Mouse (Mus musculus) intestine, embryonic 14.5 days (tissue): ENCODE measurements around the gene Alad. TPM values are rescaled to one million over a fixed set of nuclear protein-coding genes. Genes with fewer than 3 reads are reported as not detected.
A peak's percentile ranks its signal among the peaks of the same experiment; 100 is the strongest.

Source experiments
- ATAC-seq: fragments of 200-750 bp; cut with Nextera tagmentation; replicated peaks from 2 replicates; pipeline ENCODE4 v1.8.0; 2017; ENCODE audit warnings: low read depth, moderate number of reproducible peaks, moderate TSS enrichment, moderate library complexity; ENCODE audit not compliant: low FRiP score, low TSS enrichment
- DNase-seq: peaks from one replicate; pipeline ENCODE4 v3.0.0-alpha.2; 2018; ENCODE audit warnings: low spot score
- H3K27ac ChIP-seq: fragments of 300-500 bp; sonication (generic); 2 replicates; pipeline ENCODE4 v1.5.1; 2014; ENCODE audit warnings: low read depth, mild to moderate bottlenecking, control low read depth
- H3K27me3 ChIP-seq: fragments of 300-500 bp; sonication (generic); replicated peaks from 2 replicates; pipeline ENCODE4 v1.6.1; 2014; ENCODE audit warnings: low read length, control low read depth; ENCODE audit not compliant: control insufficient read depth, insufficient read depth
- H3K36me3 ChIP-seq: fragments of 300-500 bp; sonication (generic); 2 replicates; pipeline ENCODE4 v1.6.1; 2014; ENCODE audit warnings: low read length, control low read depth; ENCODE audit not compliant: control insufficient read depth, insufficient read depth
- H3K4me1 ChIP-seq: fragments of 300-500 bp; sonication (generic); replicated peaks from 2 replicates; pipeline ENCODE4 v1.6.1; 2014; ENCODE audit warnings: low read length, control low read depth, mixed read lengths; ENCODE audit not compliant: control insufficient read depth, insufficient read depth
- H3K4me2 ChIP-seq: fragments of 300-500 bp; sonication (generic); 2 replicates; pipeline ENCODE4 v1.6.1; 2014; ENCODE audit warnings: low read length
- H3K4me3 ChIP-seq: fragments of 300-500 bp; sonication (generic); 2 replicates; pipeline ENCODE4 v1.5.1; 2014; ENCODE audit warnings: low read depth, low read length, control low read depth, mixed read lengths
- H3K9ac ChIP-seq: fragments of 300-500 bp; sonication (generic); 2 replicates; pipeline ENCODE4 v1.6.1; 2014; ENCODE audit warnings: mild to moderate bottlenecking, low read length
- H3K9me3 ChIP-seq: fragments of 300-500 bp; sonication (generic); 2 replicates; pipeline ENCODE4 v1.6.1; 2016; ENCODE audit warnings: low read length, control low read depth; ENCODE audit not compliant: control insufficient read depth
- WGBS: fragments of 180-500 bp; shearing (Covaris S2); extraction: QIAGEN DNeasy Blood & Tissue Kit; methylation state at CpG from one replicate; pipeline ENCODE4 v1.1.7; 2014; 5-methylcytosine and 5-hydroxymethylcytosine counted together
- polyA plus RNA-seq: library from polyadenylated mRNA; unstranded; fragments of >200 nt; fragmentation: Nextera tagmentation; extraction: Ambion mirVana; gene quantifications from 2 replicates; pipeline ENCODE4 v1.2.1, GENCODE M21; 2014

Alad gene
- polyA plus RNA-seq, 1 experiment from 2014 or later = 146 TPM

DNA sequence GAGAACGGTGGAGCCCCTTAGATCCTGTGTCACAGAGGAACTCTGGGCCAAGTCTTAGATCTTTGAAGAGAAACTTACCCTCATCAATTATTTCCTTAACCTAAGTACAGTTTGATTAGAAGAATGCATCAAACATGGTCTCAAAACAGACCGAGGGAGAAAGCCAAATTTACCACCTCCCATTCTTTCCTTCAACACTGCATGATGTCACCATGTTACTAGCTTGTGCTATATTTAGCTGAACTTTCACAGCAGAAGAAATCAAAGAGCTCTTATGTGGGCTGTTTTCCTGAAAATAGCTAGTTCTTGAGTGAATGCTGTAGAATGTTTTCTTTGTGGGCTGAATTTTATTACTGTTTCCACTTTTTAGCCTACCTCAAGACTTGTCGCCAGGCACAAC lies 37.7 kb upstream of the Alad start:
- no peak overlapping the region for H3K9ac ChIP-seq
- DNase-seq (no peak), ATAC-seq (no peak)
- H3K4me3 ChIP-seq = no peak overlapping the region
- 60% methylated on average over 3 of the region's 3 CpGs for WGBS
- H3K36me3 ChIP-seq = no peaks in the 10 kb centered on the region
- H3K27ac ChIP-seq = no peak overlapping the region
- H3K4me1 ChIP-seq = no peaks in the 10 kb centered on the region
- no peaks in the 10 kb centered on the region for H3K9me3 ChIP-seq
- H3K4me2 ChIP-seq = no peak overlapping the region
- no peaks in the 10 kb centered on the region for H3K27me3 ChIP-seq

DNA sequence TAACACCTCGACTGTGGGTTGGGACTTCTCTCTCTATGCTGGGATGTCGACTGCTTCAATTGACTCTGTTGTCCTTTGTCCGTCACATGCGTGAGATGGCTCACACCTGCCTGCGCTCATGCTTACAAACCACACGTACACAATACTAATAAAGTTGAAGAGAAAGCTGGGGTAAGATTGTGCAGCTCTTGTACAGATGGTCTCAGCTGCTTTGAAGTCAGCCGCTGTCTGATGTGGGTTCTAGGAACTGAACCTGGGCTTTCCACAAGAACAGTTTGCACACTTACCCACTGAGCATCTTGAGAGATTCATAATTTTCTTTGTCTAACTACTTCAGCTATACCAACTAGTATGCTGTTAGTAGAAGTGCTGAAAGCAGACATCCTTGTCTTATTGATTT lies 32.2 kb upstream of the Alad start:
- H3K4me2 ChIP-seq = no peak overlapping the region
- no peaks in the 10 kb centered on the region for H3K27me3 ChIP-seq
- H3K36me3 ChIP-seq = no peaks in the 10 kb centered on the region
- no peak overlapping the region for H3K27ac ChIP-seq
- WGBS = 79% methylated on average over 7 of the region's 7 CpGs
- no peak overlapping the region for H3K4me3 ChIP-seq
- ATAC-seq = no peak
- no peaks in the 10 kb centered on the region for H3K4me1 ChIP-seq
- no peaks in the 10 kb centered on the region for H3K9me3 ChIP-seq
- no peak for DNase-seq
- no peak overlapping the region for H3K9ac ChIP-seq

DNA sequence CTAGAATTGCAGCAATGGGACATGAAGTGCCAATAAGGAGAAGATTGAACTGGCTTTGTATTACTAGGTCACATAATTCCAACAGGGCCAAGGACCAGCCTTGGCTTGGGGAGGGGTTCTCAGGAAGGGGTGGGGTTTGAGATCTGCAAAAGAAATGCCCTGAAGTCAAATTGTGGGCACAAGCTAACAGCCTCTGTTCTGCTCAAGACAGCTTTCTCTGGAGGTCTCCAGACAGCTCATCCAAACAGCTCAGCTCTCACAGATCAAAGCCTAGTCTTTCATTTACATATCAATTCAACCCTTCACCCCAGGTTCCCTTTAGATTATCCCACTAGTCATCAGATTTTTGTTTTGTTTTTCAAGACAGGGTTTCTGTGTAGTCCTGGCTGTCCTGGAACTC lies 25.1 kb upstream of the Alad start:
- no peak overlapping the region for H3K9ac ChIP-seq
- H3K27ac ChIP-seq = no peak overlapping the region
- ATAC-seq (no peak), DNase-seq (no peak)
- no peaks in the 10 kb centered on the region for H3K36me3 ChIP-seq
- no peak overlapping the region for H3K4me3 ChIP-seq
- H3K9me3 ChIP-seq = no peaks in the 10 kb centered on the region
- no peak overlapping the region for H3K4me2 ChIP-seq
- H3K4me1 ChIP-seq = no peaks in the 10 kb centered on the region
- no peaks in the 10 kb centered on the region for H3K27me3 ChIP-seq

DNA sequence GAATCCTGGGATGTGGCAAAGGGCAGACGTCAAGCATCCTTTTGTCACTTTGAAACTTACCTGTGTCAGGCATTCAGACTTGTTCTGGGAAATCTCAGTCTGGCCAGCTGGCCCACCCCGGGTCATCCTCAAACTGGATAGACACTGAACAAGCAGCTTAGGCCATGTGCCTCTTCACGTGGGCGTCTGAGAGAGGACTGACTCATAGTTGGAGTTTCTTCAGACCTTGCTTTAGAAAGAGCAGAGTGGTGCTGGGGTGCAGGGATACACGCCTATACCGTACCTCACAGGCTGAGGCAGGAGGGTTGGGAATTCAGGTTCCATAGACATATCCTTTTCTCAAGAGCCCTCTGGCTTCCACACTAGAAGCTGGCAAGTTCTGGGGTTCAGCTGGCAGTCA lies 24.1 kb upstream of the Alad start:
- Histone ChIP-seq H3K4me2 (no peak overlapping the region), H3K4me3 (no peak overlapping the region), H3K9me3 (no peaks in the 10 kb centered on the region), H3K27me3 (no peaks in the 10 kb centered on the region), H3K9ac (no peak overlapping the region), H3K27ac (no peak overlapping the region), H3K36me3 (no peaks in the 10 kb centered on the region), H3K4me1 (no peaks in the 10 kb centered on the region)
- WGBS = 81% methylated on average over 6 of the region's 6 CpGs
- ATAC-seq (no peak), DNase-seq (no peak)

DNA sequence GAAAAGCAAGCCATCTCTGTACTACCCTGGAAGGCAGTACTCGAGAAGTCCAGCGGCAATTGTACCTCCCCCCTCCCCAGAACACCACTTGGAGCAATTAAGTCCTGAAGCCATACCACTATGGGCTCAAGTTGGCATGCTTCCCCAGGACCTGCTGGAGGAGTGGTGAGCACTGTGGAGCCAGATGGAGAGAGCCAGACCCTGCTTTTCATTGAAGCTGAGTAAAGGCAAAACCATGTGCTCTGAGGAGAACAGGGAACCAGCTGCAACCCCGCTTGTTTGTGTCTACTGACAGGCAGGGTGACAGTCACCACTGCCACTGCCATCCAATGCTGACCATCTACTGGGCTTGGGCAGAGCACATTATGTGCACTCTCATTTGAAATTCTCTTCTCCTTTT lies 22.1 kb upstream of the Alad start:
- no peak overlapping the region for H3K27ac ChIP-seq
- ATAC-seq = no peak
- H3K27me3 ChIP-seq = no peaks in the 10 kb centered on the region
- no peaks in the 10 kb centered on the region for H3K36me3 ChIP-seq
- H3K9me3 ChIP-seq = no peaks in the 10 kb centered on the region
- H3K4me3 ChIP-seq = no peak overlapping the region
- WGBS = 83% methylated on average over 3 of the region's 3 CpGs
- no peak overlapping the region for H3K9ac ChIP-seq
- H3K4me2 ChIP-seq = no peak overlapping the region
- no peaks in the 10 kb centered on the region for H3K4me1 ChIP-seq
- DNase-seq = no peak

DNA sequence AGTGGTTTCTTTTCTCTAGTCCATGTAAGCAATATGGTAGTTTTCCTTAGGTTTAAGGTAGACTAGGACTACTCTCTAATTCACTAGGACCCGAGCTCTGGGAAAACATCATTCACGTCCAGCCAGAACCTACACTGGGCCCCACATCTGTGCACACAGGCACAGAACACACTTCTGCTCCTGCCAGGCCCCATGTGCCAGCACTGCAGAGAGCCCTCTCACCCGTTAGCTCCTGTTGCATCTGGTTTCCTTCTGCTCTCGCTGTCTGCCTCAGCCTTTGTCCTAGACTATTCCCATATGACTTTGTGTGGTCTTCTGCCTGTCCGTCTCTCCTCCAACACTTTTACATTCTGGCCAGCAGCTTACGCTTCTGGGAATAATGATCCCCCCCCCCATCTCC lies 14.0 kb upstream of the Alad start:
- WGBS = 55% methylated on average over 6 of the region's 6 CpGs
- no peak overlapping the region for H3K4me2 ChIP-seq

DNA sequence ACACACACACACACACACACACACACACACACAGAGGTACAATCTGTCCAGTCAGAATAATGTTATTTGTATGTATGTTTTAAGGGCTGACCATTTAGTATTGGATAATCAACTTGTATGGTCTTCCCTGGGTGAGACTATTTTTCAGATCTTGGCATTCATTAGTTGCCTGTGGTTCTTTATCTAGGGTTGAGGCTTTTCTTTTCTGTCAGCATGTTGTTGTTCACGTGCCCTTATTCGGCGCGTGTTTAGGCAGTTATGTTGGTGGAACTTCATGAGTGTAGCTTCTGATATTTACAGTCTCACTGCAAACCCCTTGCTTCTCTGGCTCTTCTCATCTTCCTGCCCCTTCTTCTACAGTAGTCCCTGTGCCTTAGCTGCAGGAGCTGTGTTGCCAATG lies 7.9 kb upstream of the Alad start:
- Histone ChIP-seq H3K4me2 (no peak overlapping the region), H3K4me1 (peaks cover 12% of the 10 kb centered on the region; the same call in 1 of the 2 replicates), H3K27ac (no peak overlapping the region), H3K4me3 (no peak overlapping the region), H3K9ac (no peak overlapping the region), H3K27me3 (no peaks in the 10 kb centered on the region), H3K9me3 (no peaks in the 10 kb centered on the region), H3K36me3 (peaks cover 13% of the 10 kb centered on the region)
- ATAC-seq (no peak), DNase-seq (no peak)
- 79% methylated on average over 4 of the region's 4 CpGs for WGBS

More for the DNA sequence above, 14.0 kb upstream of the Alad start:
- Histone ChIP-seq H3K9ac (no peak overlapping the region), H3K36me3 (no peaks in the 10 kb centered on the region), H3K4me1 (peaks cover 5% of the 10 kb centered on the region; the same call in 1 of the 2 replicates), H3K27ac (no peak overlapping the region), H3K9me3 (no peaks in the 10 kb centered on the region), H3K4me3 (no peak overlapping the region), H3K27me3 (no peaks in the 10 kb centered on the region)
- DNase-seq = no peak
- no peak for ATAC-seq

DNA sequence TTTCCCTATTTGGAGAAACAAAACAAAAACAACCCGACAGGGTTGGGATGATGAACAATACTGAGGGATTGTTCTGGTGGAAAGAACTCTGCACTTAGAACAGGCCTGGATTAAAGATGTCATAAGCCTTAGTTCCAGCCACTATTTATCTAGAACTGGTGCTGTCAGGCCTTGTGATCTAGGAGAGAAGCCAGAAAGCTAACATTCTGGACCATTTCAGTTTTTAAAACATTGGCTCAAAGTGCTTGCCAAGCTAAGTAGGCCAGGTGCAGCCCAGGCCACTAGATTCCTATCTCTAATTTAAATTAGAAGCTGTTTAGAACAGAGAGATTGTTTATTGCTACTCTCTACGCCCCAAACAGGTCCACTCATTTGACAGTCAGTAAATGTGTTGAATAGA lies 6.5 kb upstream of the Alad start:
- H3K4me3 ChIP-seq = no peak overlapping the region
- WGBS = 46% methylated on average over 2 of the region's 2 CpGs
- no peak overlapping the region for H3K27ac ChIP-seq
- no peaks in the 10 kb centered on the region for H3K27me3 ChIP-seq
- H3K9me3 ChIP-seq = no peaks in the 10 kb centered on the region
- no peak for ATAC-seq
- peaks cover 17% of the 10 kb centered on the region for H3K36me3 ChIP-seq
- H3K4me1 ChIP-seq = peaks cover 12% of the 10 kb centered on the region; the same call in 1 of the 2 replicates
- DNase-seq = no peak
- H3K4me2 ChIP-seq = no peak overlapping the region
- H3K9ac ChIP-seq = no peak overlapping the region

DNA sequence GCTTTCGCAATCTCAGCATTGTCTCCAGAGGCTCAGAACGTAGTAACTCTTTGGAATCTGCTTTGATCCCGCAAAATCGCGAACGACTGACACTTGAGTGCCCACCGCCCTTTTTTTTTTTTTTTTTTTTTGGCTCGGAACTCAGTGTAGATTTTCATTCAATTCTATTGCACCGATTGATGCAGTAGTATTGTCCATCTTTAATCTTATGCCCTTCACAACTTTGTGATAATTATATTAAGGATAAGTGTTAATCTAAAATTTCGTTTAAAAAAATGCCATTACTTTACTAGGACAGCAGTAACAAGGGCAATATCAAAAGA lies 5.7 kb upstream of the Alad start:
- peak overlapping the region; percentile 66 for H3K4me3 ChIP-seq
- no peaks in the 10 kb centered on the region for H3K9me3 ChIP-seq
- WGBS = under 1% methylated on average over 10 of the region's 10 CpGs
- peak overlapping the region; percentile 91 for H3K9ac ChIP-seq
- peaks cover 8% of the 10 kb centered on the region; the same call in 1 of the 2 replicates for H3K4me1 ChIP-seq
- H3K4me2 ChIP-seq = peak overlapping the region; percentile 90
- H3K27me3 ChIP-seq = no peaks in the 10 kb centered on the region
- no peak for ATAC-seq
- H3K36me3 ChIP-seq = peaks cover 17% of the 10 kb centered on the region
- no peak overlapping the region; the same call in 1 of the 2 replicates for H3K27ac ChIP-seq
- no peak for DNase-seq
